Mouse (Mus musculus) liver, postnatal 0 days (tissue): ENCODE data around the gene Setd1b. TPM values are rescaled to one million over a fixed set of nuclear protein-coding genes. Genes with fewer than 3 reads are reported as not detected.

Experiments used
- ATAC-seq: fragments of 200-750 bp; cut with Nextera tagmentation; 2 replicates; pipeline ENCODE4 v1.8.0; 2017; ENCODE audit warnings: mild to moderate bottlenecking, moderate library complexity
- DNase-seq: peaks from one replicate; pipeline ENCODE4 v3.0.0-alpha.2; 2016
- H3K27ac ChIP-seq: fragments of 300-500 bp; sonication (generic); 2 replicates; pipeline ENCODE4 v1.5.1; 2014; ENCODE audit warnings: antibody characterized with exemption, moderate library complexity, mild to moderate bottlenecking, low read depth
- H3K27me3 ChIP-seq: fragments of 300-500 bp; sonication (generic); 2 replicates; pipeline ENCODE4 v1.6.1; 2014; ENCODE audit warnings: low read length, control low read depth, mixed read lengths; ENCODE audit not compliant: insufficient read depth
- H3K36me3 ChIP-seq: fragments of 300-500 bp; sonication (generic); replicated peaks from 2 replicates; pipeline ENCODE4 v1.6.1; 2014; ENCODE audit warnings: mild to moderate bottlenecking, control low read depth, low read length, moderate library complexity, mixed read lengths; ENCODE audit not compliant: insufficient read depth
- H3K4me1 ChIP-seq: fragments of 300-500 bp; sonication (generic); 2 replicates; pipeline ENCODE4 v1.6.1; 2014; ENCODE audit warnings: antibody characterized with exemption, mild to moderate bottlenecking, control low read depth; ENCODE audit not compliant: insufficient read depth
- H3K4me2 ChIP-seq: fragments of 300-500 bp; sonication (generic); 2 replicates; pipeline ENCODE4 v1.6.1; 2014; ENCODE audit warnings: low read depth, mild to moderate bottlenecking, low read length, moderate library complexity, mixed read lengths
- H3K4me3 ChIP-seq: fragments of 300-500 bp; sonication (generic); 2 replicates; pipeline ENCODE4 v1.5.1; 2014; ENCODE audit warnings: low read depth, low read length
- H3K9ac ChIP-seq: fragments of 300-500 bp; sonication (generic); replicated peaks from 2 replicates; pipeline ENCODE4 v1.6.1; 2014; ENCODE audit warnings: mild to moderate bottlenecking, moderate library complexity
- H3K9me3 ChIP-seq: fragments of 300-500 bp; sonication (generic); 2 replicates; pipeline ENCODE4 v1.6.1; 2016; ENCODE audit warnings: mild to moderate bottlenecking, control low read depth, low read length, mixed read lengths
- CTCF ChIP-seq: sonication (generic); IDR thresholded peaks from 2 replicates; pipeline ENCODE4 v1.5.1; 2016; ENCODE audit warnings: antibody characterized with exemption, low read depth
- EP300 ChIP-seq: IDR thresholded peaks from 2 replicates; pipeline ENCODE4 v1.6.1; 2016; ENCODE audit warnings: antibody characterized with exemption, low read depth, mild to moderate bottlenecking
- WGBS: fragments of 180-500 bp; shearing (Covaris S2); extraction: QIAGEN DNeasy Blood & Tissue Kit; methylation state at CpG from one replicate; pipeline ENCODE4 v1.1.7; 2014; ENCODE audit not compliant: insufficient replicate concordance; 5-methylcytosine and 5-hydroxymethylcytosine counted together
- polyA plus RNA-seq: library from polyadenylated mRNA; unstranded; fragments of >200 nt; fragmentation: Nextera tagmentation; extraction: Ambion mirVana; gene quantifications from 2 replicates; pipeline ENCODE4 v1.2.1, GENCODE M21; 2015

Setd1b gene
- polyA plus RNA-seq, 1 experiment from 2014 or later = 3.6 TPM

GRCm38 (mm10) chr5:123103556-123103955, 38.4 kb upstream of the Setd1b start:
- DNase-seq (no peak), ATAC-seq (no peak)
- TF ChIP-seq EP300 (no peak), CTCF (no peak)
- H3K27ac ChIP-seq = no peak overlapping the region
- H3K36me3 ChIP-seq = peaks cover 33% of the 10 kb centered on the region
- no peak overlapping the region for H3K4me3 ChIP-seq
- no peak overlapping the region for H3K9ac ChIP-seq
- no peaks in the 10 kb centered on the region for H3K27me3 ChIP-seq
- 86% methylated on average over 8 of the region's 8 CpGs for WGBS
- no peak overlapping the region for H3K4me2 ChIP-seq
- H3K9me3 ChIP-seq = no peaks in the 10 kb centered on the region
- no peaks in the 10 kb centered on the region for H3K4me1 ChIP-seq

DNA sequence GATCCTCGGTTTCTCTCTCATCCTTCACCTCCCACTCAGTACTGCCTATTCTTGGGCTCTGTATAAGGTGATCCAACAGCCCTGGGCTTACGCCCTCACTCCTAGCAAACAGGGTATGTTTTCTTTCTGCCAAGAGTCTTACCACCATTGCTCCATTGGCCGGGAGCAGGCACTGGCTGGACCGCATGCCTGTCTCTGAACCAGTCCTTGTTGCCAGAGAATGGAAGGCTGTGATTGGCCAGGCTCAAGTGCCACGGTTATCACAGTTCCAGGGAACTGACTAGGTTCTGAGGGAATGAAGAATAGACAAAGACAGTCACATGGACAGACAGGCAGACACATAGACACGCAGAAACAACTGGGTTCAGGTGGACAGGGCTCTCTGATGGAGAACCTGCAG, 37.2 kb upstream of the Setd1b start:
- ATAC-seq = no peak
- DNase-seq = no peak

GRCm38 (mm10) chr5:123109452-123110203, 32.4 kb upstream of the Setd1b start:
- Histone ChIP-seq H3K27ac (no peak overlapping the region), H3K4me2 (no peak overlapping the region), H3K4me3 (no peak overlapping the region), H3K36me3 (peaks cover 13% of the 10 kb centered on the region), H3K27me3 (no peaks in the 10 kb centered on the region), H3K9me3 (no peaks in the 10 kb centered on the region), H3K4me1 (no peaks in the 10 kb centered on the region), H3K9ac (no peak overlapping the region)
- ATAC-seq (no peak), DNase-seq (no peak)
- 59% methylated on average over 13 of the region's 13 CpGs for WGBS
- no peak for TF ChIP-seq EP300
- no peak for TF ChIP-seq CTCF

More for the DNA sequence above, 37.2 kb upstream of the Setd1b start:
- Histone ChIP-seq H3K4me1 (no peaks in the 10 kb centered on the region), H3K36me3 (peaks cover 26% of the 10 kb centered on the region), H3K4me2 (no peak overlapping the region), H3K9me3 (no peaks in the 10 kb centered on the region), H3K27me3 (no peaks in the 10 kb centered on the region), H3K9ac (no peak overlapping the region), H3K4me3 (no peak overlapping the region), H3K27ac (no peak overlapping the region)
- 87% methylated on average over 6 of the region's 6 CpGs for WGBS
- TF ChIP-seq EP300 (no peak), CTCF (no peak)

GRCm38 (mm10) chr5:123110296-123110721, 31.7 kb upstream of the Setd1b start:
- 92% methylated on average over 13 of the region's 13 CpGs for WGBS
- Histone ChIP-seq H3K9me3 (no peaks in the 10 kb centered on the region), H3K4me1 (no peaks in the 10 kb centered on the region), H3K4me3 (no peak overlapping the region), H3K27me3 (no peaks in the 10 kb centered on the region), H3K9ac (no peak overlapping the region), H3K27ac (no peak overlapping the region), H3K4me2 (no peak overlapping the region), H3K36me3 (peaks cover 7% of the 10 kb centered on the region; the same call in 1 of the 2 replicates)
- TF ChIP-seq EP300 (no peak), CTCF (no peak)
- ATAC-seq (no peak), DNase-seq (no peak)

GRCm38 (mm10) chr5:123114109-123114508, 27.9 kb upstream of the Setd1b start:
- Histone ChIP-seq H3K36me3 (0 out of 2 replicates have a peak, but pooled peaks cover 7% of the 10 kb centered on the region), H3K27me3 (no peaks in the 10 kb centered on the region), H3K9me3 (no peaks in the 10 kb centered on the region), H3K9ac (no peak overlapping the region), H3K4me1 (peaks cover 3% of the 10 kb centered on the region; the same call in 1 of the 2 replicates), H3K4me3 (no peak overlapping the region), H3K4me2 (no peak overlapping the region), H3K27ac (no peak overlapping the region)
- DNase-seq (no peak), ATAC-seq (no peak)
- 77% methylated on average over 11 of the region's 11 CpGs for WGBS
- TF ChIP-seq EP300 (no peak), CTCF (no peak)

GRCm38 (mm10) chr5:123114924-123115323, 27.1 kb upstream of the Setd1b start:
- H3K27ac ChIP-seq = no peak overlapping the region
- H3K4me2 ChIP-seq = no peak overlapping the region
- H3K36me3 ChIP-seq = 0 out of 2 replicates have a peak, but pooled peaks cover 7% of the 10 kb centered on the region
- ATAC-seq (no peak), DNase-seq (no peak)
- H3K27me3 ChIP-seq = no peaks in the 10 kb centered on the region
- TF ChIP-seq CTCF (peak; percentile 60), EP300 (no peak)
- H3K4me3 ChIP-seq = no peak overlapping the region
- WGBS = 59% methylated on average over 7 of the region's 7 CpGs
- H3K4me1 ChIP-seq = peaks cover 3% of the 10 kb centered on the region; the same call in 1 of the 2 replicates
- H3K9ac ChIP-seq = no peak overlapping the region
- H3K9me3 ChIP-seq = no peaks in the 10 kb centered on the region
